Mouse (Mus musculus): Measurements from ENCODE around the gene Copz1. TPM values are rescaled to one million over a fixed set of nuclear protein-coding genes. Genes with fewer than 3 reads are reported as not detected.

Gene Copz1
- total RNA-seq, 2 experiments from 2014 or later = 45.3 to 51.4 TPM

DNA sequence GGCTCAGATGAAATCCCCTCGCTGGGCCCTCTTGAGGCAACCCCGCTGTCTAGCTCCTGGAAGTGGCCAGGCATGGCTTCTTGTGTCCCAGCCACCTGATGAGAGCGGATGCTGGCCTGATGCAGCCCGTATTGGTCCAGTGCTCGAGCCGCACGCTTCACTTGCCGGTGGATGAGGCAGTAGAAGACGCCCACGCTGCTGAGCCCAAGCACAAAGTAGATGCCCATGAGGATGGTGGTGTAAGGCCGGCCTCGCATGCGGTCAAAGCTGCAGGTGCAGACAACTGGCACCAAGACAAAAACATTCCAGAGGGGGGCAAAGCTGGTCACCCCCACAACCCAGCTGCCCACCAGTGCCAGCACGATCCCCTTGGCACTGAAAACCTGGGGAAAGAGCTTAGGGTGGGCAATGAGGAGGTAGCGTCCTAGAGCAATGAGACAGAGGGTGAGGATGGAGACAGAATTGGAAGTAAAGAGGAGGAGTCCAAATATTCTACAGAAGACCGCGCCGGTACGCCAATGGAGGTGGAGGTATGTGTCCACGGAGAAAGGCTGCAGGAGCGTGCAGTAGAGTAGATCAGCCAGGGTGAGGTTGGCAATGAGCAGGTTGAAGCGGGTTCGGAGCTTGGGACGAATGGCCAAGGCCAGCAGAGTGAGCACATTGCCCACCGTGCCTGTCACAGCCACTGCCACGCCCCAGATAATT is 36.5 kb downstream of the Copz1 start:
- DNase-seq = no peak

DNA sequence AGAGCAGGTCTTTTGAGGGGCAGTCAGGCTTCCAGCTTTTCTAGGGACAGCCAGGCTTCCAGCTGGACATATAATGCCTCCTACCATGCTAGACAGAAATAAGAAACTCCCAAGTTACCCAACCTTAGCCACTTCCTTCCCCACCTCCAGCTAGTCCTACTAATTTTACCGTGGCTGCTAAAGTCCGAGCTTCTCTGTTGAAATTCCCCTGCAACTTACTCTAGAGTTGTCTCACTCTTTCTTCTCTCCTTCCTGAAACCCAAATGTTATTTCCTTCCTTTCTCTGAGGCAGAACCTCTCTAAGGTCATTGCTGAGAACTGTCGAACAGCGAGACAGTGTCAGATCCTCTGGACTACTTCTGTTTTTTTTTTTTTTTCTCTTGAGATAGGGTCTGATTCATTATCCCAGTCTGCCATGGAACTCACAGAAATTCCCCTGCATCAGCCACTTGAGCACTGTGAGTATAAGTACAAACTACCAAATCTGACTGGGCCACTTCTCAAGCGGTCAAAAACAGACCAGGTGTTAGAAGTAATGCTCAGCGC is 37.9 kb downstream of the Copz1 start, which contains the start of gene Gpr84:
Gene Gpr84 (minus strand): TSS at position 248 of the 546 bp plus-strand sequence.
- DNase-seq = no peak

DNA sequence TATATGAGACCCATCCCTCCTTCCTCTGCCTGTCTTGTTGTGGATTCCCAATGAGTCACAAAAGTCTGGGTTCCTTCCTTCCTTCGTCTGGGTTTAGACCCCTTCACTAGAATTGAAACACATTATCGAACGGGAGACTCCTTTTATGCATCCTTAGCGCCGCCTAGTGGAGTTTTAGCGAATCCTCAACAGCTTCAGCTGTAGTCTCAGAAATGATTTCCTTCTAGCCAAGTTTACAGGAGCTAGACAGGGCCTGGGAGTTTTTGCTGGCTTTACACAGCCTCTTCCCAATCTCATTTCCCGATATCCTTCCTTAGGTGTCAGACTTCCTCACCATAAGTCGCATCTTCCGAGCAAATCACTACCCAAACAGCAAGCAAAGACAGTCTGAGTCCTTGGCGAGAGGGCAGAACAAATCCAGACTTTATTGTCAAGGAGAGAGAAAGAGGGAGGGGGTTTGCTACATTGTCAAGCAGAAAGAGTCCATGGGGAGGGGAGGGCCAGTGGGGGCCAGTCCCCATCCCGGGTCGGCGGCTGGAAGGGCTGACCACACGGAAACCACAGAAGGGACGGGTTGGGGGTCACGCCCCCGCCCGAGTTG is 41.1 kb downstream of the Copz1 start:
- DNase-seq = no peak

DNA sequence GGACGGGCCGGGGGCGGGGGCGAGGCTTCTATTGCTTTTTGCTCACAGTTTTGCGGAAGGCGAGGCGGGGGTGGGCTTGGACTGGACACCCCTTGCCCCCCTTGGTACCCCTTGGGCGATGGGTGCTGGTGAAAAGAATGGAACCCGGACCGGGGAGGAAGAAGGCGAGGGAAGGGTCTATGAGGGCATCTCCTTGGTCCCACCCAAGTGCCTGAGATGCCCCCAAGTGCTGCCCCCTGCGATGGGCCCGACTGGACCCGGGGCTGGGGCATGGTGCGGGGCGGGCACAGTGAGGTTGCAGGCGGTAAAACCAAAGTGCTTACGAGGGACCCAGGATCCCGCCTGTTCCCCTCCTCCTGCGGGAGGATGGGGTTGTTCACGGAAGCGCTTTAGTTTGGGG is 41.7 kb downstream of the Copz1 start:
- DNase-seq = no peak

DNA sequence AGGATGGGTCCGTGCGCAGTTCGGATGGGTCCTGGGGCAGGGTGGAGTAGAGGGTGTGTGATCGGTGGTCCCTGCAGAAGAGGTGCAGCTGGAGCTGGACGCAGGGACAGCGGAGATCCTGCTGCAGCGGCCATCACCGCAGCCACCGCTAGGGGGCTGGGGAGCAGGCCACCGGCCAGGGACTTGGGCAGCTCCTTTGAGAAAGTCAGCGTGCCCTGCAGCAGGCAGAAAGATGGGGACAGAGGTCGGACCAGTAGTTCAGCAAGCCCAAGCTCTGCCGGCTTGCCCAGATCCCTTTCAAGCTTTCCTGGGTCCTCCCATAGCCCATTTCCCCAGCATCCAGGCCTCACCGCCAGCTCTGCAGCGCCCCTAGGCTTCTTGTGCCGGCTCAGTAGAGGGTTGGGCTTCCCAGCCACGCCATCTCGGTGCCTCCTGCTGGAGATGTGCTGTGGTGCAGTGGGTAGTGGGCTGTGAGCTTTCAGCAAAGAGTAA is 42.5 kb downstream of the Copz1 start:
- DNase-seq = peak; percentile 88

DNA sequence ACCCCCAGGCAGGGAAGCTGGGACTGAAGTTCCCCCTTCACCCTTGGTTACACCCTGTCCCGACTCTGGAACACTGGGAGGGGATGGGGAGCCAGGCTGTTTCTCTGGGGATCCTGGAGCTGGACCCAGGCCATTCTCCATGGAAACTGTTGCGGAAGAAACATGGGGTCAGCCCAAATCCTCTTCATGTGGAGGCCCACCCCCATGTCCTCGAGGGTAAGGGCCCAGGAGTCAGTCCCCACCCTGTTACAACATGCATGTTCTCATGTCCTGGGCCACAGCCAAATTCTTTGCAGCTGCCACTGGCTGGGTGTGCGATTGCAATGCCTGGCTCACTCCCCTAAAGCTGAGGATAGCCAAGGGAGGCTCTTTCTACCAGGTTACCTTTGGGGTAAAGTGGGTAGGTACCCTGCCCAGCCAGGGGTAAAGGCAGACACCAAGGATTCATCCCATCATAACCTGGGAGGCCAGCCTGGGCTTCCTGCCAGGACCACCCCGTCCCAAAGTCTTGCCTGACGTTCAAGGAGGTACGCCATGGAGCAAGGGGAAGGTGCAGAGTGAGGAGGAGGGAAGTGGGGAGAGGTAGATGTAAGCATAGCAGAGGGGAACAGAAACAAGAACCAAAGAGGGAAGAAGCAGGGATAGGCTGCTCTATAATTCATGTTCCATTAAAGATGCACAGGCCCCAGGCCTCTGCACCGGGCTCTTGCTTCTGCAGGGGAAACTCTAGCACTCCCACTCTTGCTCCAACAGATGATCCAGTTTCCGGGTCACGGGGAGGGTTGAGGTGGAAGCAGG is 43.7 kb downstream of the Copz1 start:
- peak; percentile 65 for DNase-seq

DNA sequence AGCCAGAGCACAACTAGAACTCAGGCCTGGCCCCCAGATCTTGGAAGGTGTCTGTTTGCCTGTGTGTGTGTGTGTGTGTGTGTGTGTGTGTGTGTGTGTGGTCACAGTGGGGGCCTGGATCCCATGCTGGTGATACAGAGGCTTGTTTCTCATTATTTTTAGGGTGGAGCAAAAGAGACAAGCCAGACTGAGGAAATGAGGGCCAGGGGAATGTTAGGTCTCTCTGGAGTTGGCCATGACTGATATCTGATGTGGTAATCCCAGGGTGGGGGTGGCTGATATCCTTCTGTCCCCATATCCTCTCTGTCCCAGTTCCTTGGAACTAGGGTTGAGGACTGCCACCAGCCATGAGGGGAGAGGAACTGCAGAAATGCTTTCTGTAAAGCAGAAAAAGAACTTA is 44.6 kb downstream of the Copz1 start:
- no peak for DNase-seq

DNA sequence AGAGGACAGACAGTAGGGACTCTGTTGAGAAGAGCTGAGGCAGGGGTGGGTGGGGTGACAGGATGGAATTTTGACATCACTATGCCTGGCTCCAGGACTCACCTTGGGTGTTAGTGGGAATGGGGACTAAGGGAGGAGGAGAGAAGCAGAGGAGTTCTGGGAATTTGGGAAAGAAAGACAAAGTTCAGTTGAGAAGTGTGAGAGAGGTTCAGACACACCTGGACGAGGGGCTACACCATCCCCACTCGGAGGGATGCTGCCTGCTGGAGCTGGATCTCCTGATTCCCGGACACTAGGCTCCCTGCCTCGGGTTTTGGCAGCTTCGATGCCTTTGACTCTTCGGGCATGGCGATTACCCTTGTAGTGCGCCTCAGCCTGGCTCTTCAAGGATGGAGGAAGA is 45.2 kb downstream of the Copz1 start:
- DNase-seq = no peak

DNA sequence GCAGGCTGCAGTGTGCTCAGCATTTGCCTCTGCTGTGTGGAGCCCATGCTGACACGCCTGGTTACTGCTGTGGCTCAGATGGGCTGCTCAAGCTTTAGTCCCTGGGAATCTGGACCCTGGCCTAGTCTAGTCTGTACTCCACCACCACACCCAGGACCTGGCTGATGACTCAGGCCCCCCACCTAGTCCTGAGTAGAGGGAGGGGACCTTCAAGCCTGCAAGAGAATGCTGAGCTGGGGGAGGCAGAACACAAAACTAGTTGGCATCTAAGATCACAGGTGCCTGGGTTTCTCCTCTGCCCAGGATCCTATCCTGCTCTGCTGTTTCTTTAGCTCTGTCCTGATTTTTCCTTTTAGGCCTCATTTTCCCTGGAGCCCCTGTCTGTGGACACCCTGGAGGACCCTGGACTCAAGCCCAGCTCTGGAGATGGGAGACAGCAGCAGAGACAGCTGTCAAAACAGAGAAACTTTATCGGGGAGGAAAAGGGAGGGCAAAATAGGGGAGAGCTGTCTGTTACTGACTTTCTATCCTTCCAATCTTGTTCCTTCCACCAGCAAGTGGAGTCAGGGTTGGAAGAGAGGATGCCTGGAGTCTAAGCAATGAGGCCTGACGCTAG is 45.8 kb downstream of the Copz1 start:
- no peak for DNase-seq

DNA sequence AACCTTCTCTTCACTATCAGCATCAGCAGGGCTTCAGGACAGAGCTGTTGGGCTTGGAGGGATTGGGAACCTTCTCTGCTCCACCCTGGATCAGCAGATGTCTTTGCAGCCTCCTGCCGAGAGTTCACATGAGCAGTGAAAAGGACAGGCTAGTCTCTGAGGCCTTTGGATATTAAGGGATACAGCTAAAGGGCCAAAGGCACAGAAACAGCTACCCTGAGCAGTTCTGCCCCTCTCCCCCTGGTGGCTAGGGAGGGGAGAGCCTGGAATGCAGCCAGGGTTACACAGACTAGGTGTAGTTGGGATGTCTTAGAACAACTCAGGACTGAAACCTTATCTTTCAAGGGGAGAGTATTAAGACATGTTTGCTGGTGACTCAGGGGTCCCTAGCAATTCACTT is 48.6 kb downstream of the Copz1 start:
- DNase-seq = no peak

DNA sequence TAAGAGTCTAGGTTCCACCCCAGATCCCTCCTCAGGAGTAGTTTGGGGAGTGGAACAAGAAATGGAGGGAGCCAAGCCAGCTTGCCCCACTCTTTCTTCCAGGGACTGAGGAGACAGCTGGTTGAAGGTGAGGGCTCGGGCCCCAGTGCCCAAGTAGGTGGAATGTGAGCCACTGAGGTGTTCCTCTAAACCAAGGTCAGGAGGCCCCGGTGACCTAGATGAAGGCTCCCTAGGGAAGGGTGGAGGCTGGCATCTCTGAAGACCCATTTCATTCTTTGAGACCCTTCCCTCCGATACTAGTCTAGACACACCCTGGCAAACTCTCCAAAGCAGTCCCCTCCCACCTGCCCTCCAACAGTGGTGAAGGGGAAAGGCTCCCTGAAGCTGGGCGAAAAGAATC is 49.9 kb downstream of the Copz1 start:
- DNase-seq = no peak

DNA sequence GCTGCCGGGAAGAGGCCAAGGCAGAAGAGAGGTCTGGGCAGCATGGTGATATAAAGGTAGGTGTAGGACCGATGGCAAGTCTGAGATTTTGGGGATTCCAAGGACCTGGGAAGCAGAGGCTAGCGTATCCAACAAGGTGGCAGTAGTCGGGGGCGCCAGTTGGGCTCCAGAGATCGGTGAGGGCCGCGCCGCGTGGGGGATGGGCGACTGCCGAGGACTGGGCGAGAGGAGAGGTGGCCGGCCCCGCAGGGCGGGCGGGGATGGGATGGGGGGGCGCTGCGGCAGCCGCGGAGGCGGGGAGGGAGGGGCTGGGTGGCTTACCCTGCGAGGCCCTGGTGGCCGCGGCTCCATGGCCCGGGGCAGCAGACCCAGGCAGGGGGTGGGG is 50.5 kb downstream of the Copz1 start:
- DNase-seq = peak; percentile 71

DNA sequence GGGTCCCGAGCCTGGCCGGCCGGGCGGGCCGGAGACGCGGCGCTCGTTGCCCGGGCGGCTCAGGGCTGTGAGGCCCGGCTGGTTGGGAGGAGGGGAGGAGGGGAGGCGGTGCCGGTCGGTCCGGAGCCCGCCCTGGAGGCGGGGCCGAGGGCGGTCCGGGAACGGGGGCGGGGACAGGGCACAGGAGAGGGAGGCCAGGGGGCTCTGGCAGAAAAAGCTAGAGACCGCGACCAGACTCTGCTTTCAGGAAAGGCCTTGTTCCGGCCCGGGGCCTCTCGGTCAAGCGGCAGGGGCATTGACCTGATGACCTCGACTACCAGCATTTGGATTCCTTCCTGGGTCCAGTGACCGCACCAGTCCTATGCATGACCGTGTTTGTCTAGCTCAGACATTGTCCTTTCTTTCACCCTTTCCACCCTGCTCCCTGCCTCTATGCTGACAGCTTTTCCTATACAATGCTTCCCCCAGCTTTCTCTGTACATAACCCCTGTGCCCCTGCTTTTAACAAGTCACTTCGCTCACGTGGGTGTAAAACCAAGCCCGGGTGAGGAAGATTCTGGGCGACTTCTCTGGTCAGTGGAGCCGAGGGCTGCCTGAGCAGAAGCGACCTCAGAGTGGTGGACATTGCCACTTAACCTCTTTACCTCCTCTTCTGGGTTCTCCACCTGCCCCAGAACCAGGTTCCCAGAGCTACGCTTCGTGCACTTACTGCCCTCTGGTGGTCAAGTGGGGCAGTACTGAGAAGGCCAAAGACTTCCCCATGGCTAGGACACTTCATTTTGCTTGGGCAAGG is 51.1 kb downstream of the Copz1 start:
- DNase-seq = peak; percentile 91

DNA sequence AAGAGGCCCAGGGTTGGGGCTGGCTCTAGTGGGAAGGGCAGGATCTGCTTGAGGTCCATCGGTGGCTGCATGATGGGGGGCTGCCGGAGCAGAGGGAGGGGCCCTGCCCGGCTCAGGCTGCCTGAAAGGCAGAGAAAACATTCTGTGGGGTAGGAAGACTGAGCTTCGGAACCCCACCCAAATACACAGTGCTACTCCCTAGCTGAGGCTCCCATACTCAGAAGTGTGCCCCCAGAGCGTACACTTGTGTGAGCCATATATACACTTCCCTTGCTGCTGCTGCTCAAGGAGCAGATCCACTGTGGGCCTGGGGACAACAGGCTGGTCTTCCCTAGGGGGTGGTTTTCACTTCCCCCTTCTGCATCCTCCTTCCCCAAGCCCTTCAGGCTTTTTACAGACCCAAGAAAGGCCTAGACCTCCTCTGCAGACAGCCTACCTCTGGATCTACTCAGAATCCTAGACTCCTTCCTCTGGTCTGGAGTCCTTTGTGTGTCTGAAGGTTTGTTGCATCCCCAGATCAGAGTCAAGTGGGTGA is 60.6 kb downstream of the Copz1 start:
- no peak for DNase-seq

DNA sequence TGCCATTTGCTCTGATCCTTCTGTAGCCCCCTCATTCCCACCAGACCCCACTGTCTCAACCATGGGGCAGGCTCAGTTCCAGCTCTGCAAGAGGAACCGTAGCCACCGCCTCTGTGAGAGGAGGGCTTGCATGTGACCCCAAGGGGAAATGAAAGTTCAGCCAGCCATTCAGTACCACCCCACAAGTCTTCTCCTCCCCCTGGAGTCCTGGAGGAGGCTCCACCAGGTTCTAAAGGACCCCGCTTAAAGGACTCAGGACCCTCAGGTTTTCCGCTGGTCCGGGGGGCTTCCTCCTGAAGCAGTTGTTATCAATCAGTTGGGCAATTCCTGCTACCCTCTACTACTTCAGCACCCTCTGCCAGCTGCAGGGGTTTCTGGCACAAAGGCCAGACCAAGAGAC is 61.2 kb downstream of the Copz1 start:
- DNase-seq = no peak

DNA sequence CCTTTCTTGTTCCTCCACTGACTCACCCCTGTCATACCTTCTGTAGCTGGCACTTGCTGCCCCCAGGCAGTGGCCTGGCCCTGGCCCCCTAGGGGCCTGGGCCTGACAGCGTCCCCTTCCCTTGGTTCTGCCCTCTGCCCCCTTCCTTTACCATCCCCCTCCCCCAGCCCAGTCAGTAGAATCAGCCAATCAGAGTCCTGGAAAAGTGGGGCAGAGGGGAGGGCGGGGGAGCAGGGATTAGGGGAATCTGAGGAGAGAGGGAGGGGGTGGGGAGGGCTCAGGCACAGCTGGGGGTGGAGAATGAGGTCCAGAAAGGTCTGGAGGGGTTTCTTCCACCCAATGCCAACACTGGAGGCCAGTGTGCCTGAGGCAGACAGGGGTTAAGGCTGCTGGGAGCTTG is 61.7 kb downstream of the Copz1 start:
- DNase-seq = no peak

DNA sequence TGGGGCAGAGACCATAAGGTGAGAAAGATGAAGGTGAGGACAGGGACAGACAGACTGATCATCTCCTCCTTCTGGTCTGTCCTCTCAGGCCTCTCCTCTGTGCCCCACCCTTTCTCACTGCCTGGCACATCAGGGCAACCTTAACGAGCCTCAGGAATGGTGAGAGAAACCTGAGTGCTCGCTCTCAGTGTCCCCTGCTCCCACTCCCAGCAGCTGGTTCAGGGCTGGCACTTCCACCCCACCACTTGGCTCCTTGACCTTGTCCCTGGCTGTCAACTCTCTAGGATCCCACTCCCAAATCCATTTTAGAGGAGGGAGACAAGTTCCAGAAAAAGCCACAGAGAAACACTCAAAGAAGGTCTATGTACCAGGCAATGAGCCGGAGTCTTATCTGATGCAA is 62.5 kb downstream of the Copz1 start:
- no peak for DNase-seq

DNA sequence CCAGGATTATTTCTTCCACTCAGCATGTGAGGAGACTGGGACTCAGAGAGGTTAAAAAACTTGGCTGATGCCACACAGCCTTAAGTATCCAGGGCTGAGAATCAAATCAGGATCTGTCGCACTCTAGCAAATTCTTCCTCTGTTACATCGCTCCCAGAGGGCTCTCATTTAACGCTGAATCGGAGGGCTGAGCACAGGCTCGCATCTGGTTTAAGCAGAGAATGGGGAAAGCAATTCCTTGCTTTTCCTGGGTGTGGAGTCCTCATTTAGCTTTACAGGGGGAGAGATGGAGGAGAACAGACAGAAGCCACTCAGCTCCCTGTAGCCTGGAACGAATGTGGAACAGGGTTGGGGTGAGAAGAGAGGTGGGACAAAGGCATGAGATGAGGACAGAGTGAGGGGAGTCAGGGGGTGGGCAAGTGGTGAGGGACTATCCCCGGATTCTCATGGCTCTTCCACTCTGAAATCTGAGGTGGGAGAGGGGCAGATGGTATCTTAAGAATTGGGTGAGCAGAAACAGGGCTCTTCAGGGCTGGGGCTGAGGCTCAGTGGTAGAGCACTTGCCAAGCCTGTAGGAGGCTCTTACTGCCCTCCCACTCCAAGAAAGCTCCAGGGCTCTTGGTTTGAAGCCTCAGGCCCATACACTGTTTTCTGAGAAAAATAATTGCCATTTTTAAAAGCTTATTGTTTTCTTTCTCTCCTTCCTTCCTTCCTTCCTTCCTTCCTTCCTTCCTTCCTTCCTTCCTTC is 63.1 kb downstream of the Copz1 start:
- no peak for DNase-seq

DNA sequence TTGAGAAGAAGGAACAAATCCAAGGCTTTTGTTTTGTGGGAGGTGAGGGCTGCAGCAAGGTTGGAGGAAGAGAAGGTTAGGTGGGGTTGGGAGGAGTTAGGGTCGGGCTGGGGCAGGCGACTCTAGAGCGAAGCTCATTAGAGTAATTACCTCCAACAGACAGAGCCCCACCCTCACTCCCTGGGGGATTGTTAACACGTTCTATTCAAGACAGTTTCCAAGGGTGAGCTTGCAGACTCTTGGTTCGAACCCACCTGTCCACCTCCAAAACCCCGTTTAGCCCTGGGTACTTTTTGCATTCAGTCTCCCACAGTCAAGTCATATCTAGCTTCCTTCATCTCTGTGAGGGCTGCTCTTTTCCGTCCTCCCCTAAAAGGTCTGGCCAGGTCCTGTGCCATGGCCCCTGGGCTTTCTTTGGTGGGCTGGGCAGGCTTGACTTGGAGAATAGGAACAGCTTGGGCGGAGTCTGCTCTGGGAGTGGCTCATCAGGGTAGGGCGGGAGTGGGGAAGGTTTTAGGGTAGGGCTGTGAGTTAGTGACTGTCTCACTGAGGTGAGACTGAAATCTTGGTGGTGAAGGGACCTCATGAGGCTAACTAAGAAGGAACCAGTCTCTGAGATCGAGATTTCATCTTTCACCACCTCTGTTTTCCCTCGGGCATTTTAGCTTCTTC is 64.6 kb downstream of the Copz1 start:
- DNase-seq = no peak

DNA sequence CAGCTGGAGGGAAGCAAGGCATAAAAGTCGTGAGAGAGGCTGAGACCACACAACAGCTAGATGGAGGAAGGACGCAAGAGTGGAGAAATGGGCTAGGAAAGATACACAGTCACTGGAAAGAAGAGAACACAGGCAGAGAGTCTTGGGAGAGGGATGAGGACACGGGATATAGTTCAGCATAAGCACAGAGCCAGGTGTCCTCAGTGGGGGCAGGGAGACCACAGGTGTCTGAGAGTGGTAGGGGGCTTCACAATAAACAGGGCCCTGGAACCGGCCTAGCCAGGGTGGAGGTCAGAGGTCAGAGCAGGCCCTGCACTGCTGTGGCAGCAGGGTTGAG is 66.3 kb downstream of the Copz1 start:
- DNase-seq = no peak
